Mouse (Mus musculus) ovary, adult 18-20 months (tissue): ENCODE data around the gene Ttll12.

Experiments used
- DNase-seq: peaks from one replicate; pipeline ENCODE4 v3.0.0; 2022; ENCODE audit warnings: low spot score, mixed read lengths

Ttll12 gene

GRCm38 (mm10) chr15:83526424-83527091 lies 68.4 kb downstream of the Ttll12 start, which contains the start of gene Bik:
TSS of gene Bik (plus strand) at chr15:83526862.
- no peak for DNase-seq
